Mouse (Mus musculus) ES-Bruce4 (cell line): Measurements from ENCODE around the gene Slc39a11.

Source experiments
- CTCF ChIP-seq: IDR thresholded peaks from one replicate; pipeline ENCODE4 v1.8.1; 2011; ENCODE audit warnings: low read depth, low read length
- EP300 ChIP-seq: IDR thresholded peaks from 2 replicates; pipeline ENCODE4 v1.6.1; 2011; ENCODE audit warnings: low read depth, low read length; ENCODE audit not compliant: insufficient read depth
- POLR2A ChIP-seq: IDR thresholded peaks from one replicate; pipeline ENCODE4 v1.8.1; 2011; ENCODE audit warnings: low read length; ENCODE audit not compliant: insufficient read depth

- TF ChIP-seq EP300 (no peak), CTCF (no peak), POLR2A (no peak)
Observed at GRCm38 (mm10) chr11:113568999-113569398, 80.9 kb downstream of the Slc39a11 start.
